Mouse (Mus musculus): Measurements from ENCODE around the gene Adgrg4. TPM values are rescaled to one million over a fixed set of nuclear protein-coding genes. Genes with fewer than 3 reads are reported as not detected.
A peak's percentile ranks its signal among the peaks of the same experiment; 100 is the strongest.

Gene Adgrg4
- not detected for total RNA-seq (2021)
- long read RNA-seq, experiment 1: 0 reads
- long read RNA-seq, experiment 2: 0 reads

GRCm38 (mm10) chrX:56869863-56870262 is at the start of gene Adgrg4:
Adgrg4 (plus strand) TSS chrX:56870163.
- no peak for DNase-seq (ENCODE audit: extremely low spot score in 1 of 2, low spot score in 2 of 2)
- no peak for TF ChIP-seq CTCF (IDR thresholded peaks at IDR 0.05)
- Histone ChIP-seq H3K4me3 (no peak within 1 kb of the TSS), H3K27ac (no peak within 1 kb of the TSS)
- intact Hi-C loops (cut with DNase I): no loop called here

- peak within 1 kb of the TSS; percentile 29; the same call in 1 of the 2 replicates for H3K4me3 ChIP-seq
- intact Hi-C loops (cut with DNase I): no loop called here
- no peak within 1 kb of the TSS for H3K27ac ChIP-seq
- no peak for TF ChIP-seq CTCF (IDR thresholded peaks at IDR 0.05)
- no peak for DNase-seq (ENCODE audit: extremely low spot score in 1 of 2, low spot score in 2 of 2)
Measured at GRCm38 (mm10) chrX:56821765-56822603, 48.0 kb upstream of the Adgrg4 start, which contains the start of gene Map7d3. Map7d3 (minus strand) TSS chrX:56822326.

GRCm38 (mm10) chrX:56827492-56827891 is 42.5 kb upstream of the Adgrg4 start:
- H3K27ac ChIP-seq: no peak overlapping the region
- no peak for TF ChIP-seq CTCF (IDR thresholded peaks at IDR 0.05)
- no peak for DNase-seq (ENCODE audit: extremely low spot score in 1 of 2, low spot score in 2 of 2)
- intact Hi-C loops (cut with DNase I): no loop called here
- no peak overlapping the region for H3K4me3 ChIP-seq

- TF ChIP-seq CTCF (IDR thresholded peaks at IDR 0.05): no peak
- no peak for DNase-seq (ENCODE audit: extremely low spot score in 1 of 2, low spot score in 2 of 2)
- no peak overlapping the region for H3K27ac ChIP-seq
- intact Hi-C loops (cut with DNase I): loop anchor here (5.0 to 10.0 kb wide), 2 partner anchors 301 to 426 kb away; no protein-coding TSS in a partner anchor
- H3K4me3 ChIP-seq: no peak overlapping the region
Measured at GRCm38 (mm10) chrX:56835842-56836241, 34.1 kb upstream of the Adgrg4 start.

GRCm38 (mm10) chrX:56839369-56839768 is 30.6 kb upstream of the Adgrg4 start:
- Histone ChIP-seq H3K4me3 (no peak overlapping the region), H3K27ac (no peak overlapping the region)
- DNase-seq (ENCODE audit: extremely low spot score in 1 of 2, low spot score in 2 of 2): peak in 1 of 2 experiments; percentile 16
- TF ChIP-seq CTCF (IDR thresholded peaks at IDR 0.05): peak; percentile 67
- intact Hi-C loops (cut with DNase I): loop anchor here (5.0 to 10.0 kb wide), 2 partner anchors 305 to 423 kb away; no protein-coding TSS in a partner anchor

GRCm38 (mm10) chrX:56841255-56841654 is 28.7 kb upstream of the Adgrg4 start:
- TF ChIP-seq CTCF (IDR thresholded peaks at IDR 0.05): no peak; the same call in 1 of the 2 replicates
- DNase-seq (ENCODE audit: extremely low spot score in 1 of 2, low spot score in 2 of 2): no peak
- H3K27ac ChIP-seq: no peak overlapping the region
- no peak overlapping the region for H3K4me3 ChIP-seq
- intact Hi-C loops (cut with DNase I): loop anchor here (2.0 to 10.0 kb wide), 3 partner anchors 192 to 274 kb away; partner anchors contain the start of gene Brs3

- TF ChIP-seq CTCF (IDR thresholded peaks at IDR 0.05): no peak
- Histone ChIP-seq H3K27ac (no peak overlapping the region), H3K4me3 (no peak overlapping the region)
- intact Hi-C loops (cut with DNase I): no loop called here
- no peak for DNase-seq (ENCODE audit: extremely low spot score in 1 of 2, low spot score in 2 of 2)
Measured at GRCm38 (mm10) chrX:57012891-57013290, 142.9 kb downstream of the Adgrg4 start.

- TF ChIP-seq CTCF (IDR thresholded peaks at IDR 0.05): no peak
- intact Hi-C loops (cut with DNase I): loop anchor here (5.0 kb wide), 1 partner anchor 200 kb away; no protein-coding TSS in a partner anchor
- no peak for DNase-seq (ENCODE audit: extremely low spot score in 1 of 2, low spot score in 2 of 2)
- Histone ChIP-seq H3K27ac (no peak within 1 kb of the TSS), H3K4me3 (no peak within 1 kb of the TSS)
Measured at GRCm38 (mm10) chrX:57042774-57043173, 172.8 kb downstream of the Adgrg4 start, which contains the start of gene Brs3. Brs3 (plus strand) TSS chrX:57043074.

GRCm38 (mm10) chrX:57043869-57044268 is 173.9 kb downstream of the Adgrg4 start:
- intact Hi-C loops (cut with DNase I): loop anchor here (5.0 kb wide), 1 partner anchor 202 kb away; no protein-coding TSS in a partner anchor
- H3K4me3 ChIP-seq: no peak overlapping the region
- TF ChIP-seq CTCF (IDR thresholded peaks at IDR 0.05): no peak; the same call in 1 of the 2 replicates
- no peak overlapping the region for H3K27ac ChIP-seq
- DNase-seq (ENCODE audit: extremely low spot score in 1 of 2, low spot score in 2 of 2): no peak

Other genes starting within 250 kb of the Adgrg4 start
- 10 to 100 TPM; 89.4 to 94.0 TPM for gene Fhl1, start 138.4 kb upstream of the Adgrg4 start, total RNA-seq (2021)
- under 1 TPM in 1 of 2 experiments, not detected in 1; 0.16 TPM for gene Map7d3, start 47.8 kb upstream of the Adgrg4 start, total RNA-seq (2021)
- gene Brs3, start 172.9 kb downstream of the Adgrg4 start, total RNA-seq (2021): under 1 TPM; 0.11 to 0.23 TPM
- 10 to 100 TPM; 54.6 to 58.6 TPM for gene Htatsf1, start 183.4 kb downstream of the Adgrg4 start, total RNA-seq (2021)
- gene Vgll1, start 217.9 kb downstream of the Adgrg4 start, total RNA-seq (2021): not detected